Mouse (Mus musculus): ENCODE measurements around the gene Slc36a2. TPM values are rescaled to one million over a fixed set of nuclear protein-coding genes. Genes with fewer than 3 reads are reported as not detected.

Gene Slc36a2
- polyA plus RNA-seq, 1 experiment from 2014 or later = 0.16 TPM

DNA sequence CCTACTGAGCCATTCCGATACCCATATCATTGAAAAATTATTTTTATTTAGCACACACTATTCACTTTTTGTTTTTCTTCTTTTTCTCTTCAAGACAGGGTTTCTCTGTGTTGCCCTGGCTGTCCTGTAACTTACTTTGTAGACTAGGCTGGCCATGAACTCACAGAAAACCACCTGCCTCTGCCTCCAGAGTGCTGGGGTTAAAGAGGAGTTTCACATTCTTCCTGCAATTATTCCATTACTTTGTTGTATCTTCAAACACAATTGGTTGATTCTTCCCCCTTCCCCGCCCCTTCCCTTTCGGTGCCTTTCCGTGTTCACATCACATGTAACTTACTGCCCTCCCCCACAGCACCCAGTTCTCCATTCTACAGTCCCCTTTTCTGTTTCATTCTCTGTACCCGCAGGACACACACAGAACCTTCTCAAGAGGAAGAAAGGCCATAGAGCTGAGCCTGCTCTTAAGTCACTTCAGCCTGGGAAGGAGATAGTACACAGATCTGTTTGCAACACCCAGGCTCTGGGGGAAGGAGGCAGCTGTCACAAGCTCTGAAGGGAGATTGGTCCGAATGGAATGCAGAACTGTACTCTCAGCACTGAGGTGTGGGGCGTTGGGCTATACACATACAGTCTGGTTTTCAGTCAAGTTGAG is 71.5 kb downstream of the Slc36a2 start:
- H3K9ac ChIP-seq (replicated peaks; ENCODE audit: low read depth, low read length) = no peak overlapping the region
- WGBS = 74% methylated on average over 7 of the region's 7 CpGs
- no peaks in the 10 kb centered on the region for H3K36me3 ChIP-seq (ENCODE audit: control insufficient read depth, insufficient read depth)
- no peak overlapping the region for H3K4me3 ChIP-seq (replicated peaks; ENCODE audit: low read length)
- ATAC-seq = no peak
- H3K4me2 ChIP-seq (ENCODE audit: low read length) = no peak overlapping the region
- H3K27ac ChIP-seq (ENCODE audit: low read length) = no peak overlapping the region
- no peaks in the 10 kb centered on the region for H3K4me1 ChIP-seq (replicated peaks; ENCODE audit: control insufficient read depth, insufficient read depth, low read length)
- no peaks in the 10 kb centered on the region for H3K9me3 ChIP-seq (ENCODE audit: control insufficient read depth, low read length)
- no peaks in the 10 kb centered on the region for H3K27me3 ChIP-seq (replicated peaks; ENCODE audit: control insufficient read depth, insufficient read depth, low read length)

DNA sequence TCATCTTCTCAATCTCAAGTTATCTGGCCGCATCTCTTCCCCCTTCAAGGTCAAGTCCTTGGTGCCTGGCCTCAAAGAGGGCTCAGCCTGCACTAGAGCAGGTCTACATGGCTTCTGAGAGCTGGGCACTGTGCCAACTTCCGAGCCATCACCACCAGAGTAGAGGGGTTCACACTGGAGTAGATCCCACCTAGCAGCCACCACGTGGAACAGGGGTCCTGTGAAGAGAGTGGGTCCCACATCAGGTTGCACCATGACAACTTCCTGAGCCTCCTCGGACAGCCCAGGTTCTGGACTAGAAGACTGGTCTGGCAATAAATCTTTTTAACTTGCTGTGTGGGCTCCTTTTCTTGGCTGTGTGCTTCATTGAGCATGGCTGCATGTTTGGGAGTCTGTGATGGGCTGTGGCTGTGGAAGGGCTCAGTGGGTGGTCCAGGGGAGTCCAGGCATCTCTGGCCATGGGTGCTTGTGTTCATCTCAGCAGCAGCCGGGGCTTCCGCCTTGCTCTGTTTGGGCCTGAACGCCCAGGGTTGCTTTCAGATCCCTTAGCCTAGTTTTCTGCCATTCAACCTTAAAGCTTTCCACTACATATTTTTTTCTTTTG is 74.2 kb downstream of the Slc36a2 start:
- no peak for ATAC-seq
- H3K9ac ChIP-seq (replicated peaks; ENCODE audit: low read depth, low read length) = no peak overlapping the region
- no peak overlapping the region for H3K27ac ChIP-seq (ENCODE audit: low read length)
- no peaks in the 10 kb centered on the region for H3K9me3 ChIP-seq (ENCODE audit: control insufficient read depth, low read length)
- no peaks in the 10 kb centered on the region for H3K4me1 ChIP-seq (replicated peaks; ENCODE audit: control insufficient read depth, insufficient read depth, low read length)
- no peaks in the 10 kb centered on the region for H3K36me3 ChIP-seq (ENCODE audit: control insufficient read depth, insufficient read depth)
- no peaks in the 10 kb centered on the region for H3K27me3 ChIP-seq (replicated peaks; ENCODE audit: control insufficient read depth, insufficient read depth, low read length)
- no peak overlapping the region for H3K4me3 ChIP-seq (replicated peaks; ENCODE audit: low read length)
- no peak overlapping the region for H3K4me2 ChIP-seq (ENCODE audit: low read length)
- 79% methylated on average over 7 of the region's 7 CpGs for WGBS

DNA sequence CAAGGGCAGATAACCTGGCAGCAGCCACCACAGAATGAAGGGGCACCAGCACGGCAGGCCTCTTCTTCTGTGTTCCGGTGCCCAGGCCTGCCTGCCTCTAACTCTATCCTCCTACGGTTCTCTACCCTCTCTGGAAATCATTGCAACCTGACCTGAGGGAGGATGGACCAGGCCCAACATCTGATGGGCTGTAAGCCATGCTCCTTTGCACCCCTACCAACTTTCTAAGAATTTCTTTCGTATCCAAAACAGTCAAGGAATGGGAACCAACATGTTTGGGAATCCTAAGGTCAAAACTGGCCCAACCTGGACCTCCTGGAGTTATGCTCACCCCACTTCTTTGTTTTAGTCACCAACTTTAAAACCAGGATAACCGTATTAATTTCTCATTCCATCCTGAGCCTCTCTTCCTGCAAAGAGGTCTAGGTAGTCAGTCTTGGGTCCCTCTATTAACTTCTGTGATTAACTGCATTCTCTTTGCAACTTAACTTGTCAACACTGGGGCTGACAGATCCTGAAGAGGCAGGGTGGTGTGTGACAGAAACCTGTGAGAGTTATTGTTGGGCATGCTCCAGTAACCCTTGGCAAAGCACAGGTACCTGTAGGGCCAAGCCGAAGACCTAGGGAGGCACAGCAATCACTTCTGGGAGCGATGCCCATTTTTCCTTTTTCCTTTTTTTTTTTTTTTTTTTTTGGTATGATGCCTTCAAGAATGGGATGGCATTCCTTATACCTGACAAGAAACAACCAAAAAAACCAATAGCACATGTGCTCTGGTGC is 75.2 kb downstream of the Slc36a2 start:
- Histone ChIP-seq H3K4me2 (ENCODE audit: low read length) (no peak overlapping the region), H3K27me3 (replicated peaks; ENCODE audit: control insufficient read depth, insufficient read depth, low read length) (no peaks in the 10 kb centered on the region), H3K9me3 (ENCODE audit: control insufficient read depth, low read length) (no peaks in the 10 kb centered on the region), H3K4me1 (replicated peaks; ENCODE audit: control insufficient read depth, insufficient read depth, low read length) (no peaks in the 10 kb centered on the region), H3K4me3 (replicated peaks; ENCODE audit: low read length) (no peak overlapping the region), H3K27ac (ENCODE audit: low read length) (no peak overlapping the region), H3K9ac (replicated peaks; ENCODE audit: low read depth, low read length) (no peak overlapping the region), H3K36me3 (ENCODE audit: control insufficient read depth, insufficient read depth) (no peaks in the 10 kb centered on the region)
- ATAC-seq = no peak
- 95% methylated on average over 7 of the region's 7 CpGs for WGBS

Other genes with a start within 250 kb of the Slc36a2 start
- 12.7 and 13.2 TPM in 2 replicates for gene Tnip1, start 222.2 kb downstream of the Slc36a2 start, polyA plus RNA-seq (2015; fragmentation: Nextera tagmentation; extraction: Ambion mirVana)
- gene Anxa6, start 151.6 kb downstream of the Slc36a2 start, polyA plus RNA-seq (2015; fragmentation: Nextera tagmentation; extraction: Ambion mirVana) = 40.9 and 53.0 TPM in 2 replicates
- 0.29 TPM in 1 of 2 replicates, not detected in the other for gene Ccdc69, start 106.9 kb downstream of the Slc36a2 start, polyA plus RNA-seq (2015; fragmentation: Nextera tagmentation; extraction: Ambion mirVana)
- gene Gm2a, start 87.0 kb downstream of the Slc36a2 start, polyA plus RNA-seq (2015; fragmentation: Nextera tagmentation; extraction: Ambion mirVana) = 20.9 and 21.4 TPM in 2 replicates
- gene Slc36a3, start 33.4 kb downstream of the Slc36a2 start, polyA plus RNA-seq (2015; fragmentation: Nextera tagmentation; extraction: Ambion mirVana) = not detected in 2 replicates
- 2.2 and 3.3 TPM in 2 replicates for gene Slc36a1, start 19.3 kb upstream of the Slc36a2 start, polyA plus RNA-seq (2015; fragmentation: Nextera tagmentation; extraction: Ambion mirVana)
- gene Fat2, start 151.5 kb upstream of the Slc36a2 start, polyA plus RNA-seq (2015; fragmentation: Nextera tagmentation; extraction: Ambion mirVana) = 0.04 TPM in 2 replicates
- gene Sparc, start 238.1 kb upstream of the Slc36a2 start, polyA plus RNA-seq (2015; fragmentation: Nextera tagmentation; extraction: Ambion mirVana) = 316 and 452 TPM in 2 replicates